Mouse (Mus musculus): ENCODE measurements around the gene Peli2. TPM values are rescaled to one million over a fixed set of nuclear protein-coding genes. Genes with fewer than 3 reads are reported as not detected.

Gene Peli2
- total RNA-seq, 2 experiments from 2014 or later, result 21.7 to 26.2 TPM

DNA sequence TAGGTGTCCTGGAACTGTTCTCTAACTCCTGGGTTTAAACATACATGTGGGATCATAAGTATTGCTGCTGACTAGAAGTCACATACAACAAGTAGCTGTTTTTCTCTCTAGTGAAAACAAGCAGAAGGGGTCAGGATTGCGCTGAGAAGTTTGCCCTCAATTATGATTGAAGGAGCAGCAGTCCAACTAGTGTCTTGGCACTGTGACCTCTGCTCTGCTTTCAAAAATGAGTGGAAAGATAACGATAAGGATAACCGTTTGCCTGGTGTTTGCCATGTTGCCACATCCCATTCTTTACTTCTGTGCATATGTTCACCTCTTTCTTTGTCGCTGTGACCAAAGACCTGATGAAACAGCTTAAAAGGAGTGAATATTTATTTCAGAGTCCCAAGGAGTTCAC lies 167.0 kb downstream of the Peli2 start:
- no peak for DNase-seq (ENCODE audit: low spot score in 2 of 2)

DNA sequence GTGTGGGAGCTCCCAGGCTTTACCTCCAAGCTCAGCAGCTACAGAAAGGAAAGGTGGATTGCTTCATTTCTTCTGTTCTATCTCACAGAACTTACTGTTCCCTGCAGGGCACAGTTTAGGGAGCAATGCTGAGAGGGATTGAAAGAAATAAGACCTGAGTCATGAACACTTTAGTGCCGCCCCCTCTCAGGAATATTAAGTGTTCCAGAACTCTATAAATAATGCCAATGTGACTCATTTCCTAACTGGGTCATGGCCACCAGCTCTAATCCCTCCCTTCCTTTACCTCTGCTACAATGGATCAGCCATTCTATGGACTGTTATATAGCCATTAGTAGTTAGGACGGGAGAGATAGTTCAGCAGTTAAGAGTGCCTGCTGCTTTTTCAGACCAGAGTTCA lies 168.0 kb downstream of the Peli2 start:
- no peak for DNase-seq (ENCODE audit: low spot score in 2 of 2)

DNA sequence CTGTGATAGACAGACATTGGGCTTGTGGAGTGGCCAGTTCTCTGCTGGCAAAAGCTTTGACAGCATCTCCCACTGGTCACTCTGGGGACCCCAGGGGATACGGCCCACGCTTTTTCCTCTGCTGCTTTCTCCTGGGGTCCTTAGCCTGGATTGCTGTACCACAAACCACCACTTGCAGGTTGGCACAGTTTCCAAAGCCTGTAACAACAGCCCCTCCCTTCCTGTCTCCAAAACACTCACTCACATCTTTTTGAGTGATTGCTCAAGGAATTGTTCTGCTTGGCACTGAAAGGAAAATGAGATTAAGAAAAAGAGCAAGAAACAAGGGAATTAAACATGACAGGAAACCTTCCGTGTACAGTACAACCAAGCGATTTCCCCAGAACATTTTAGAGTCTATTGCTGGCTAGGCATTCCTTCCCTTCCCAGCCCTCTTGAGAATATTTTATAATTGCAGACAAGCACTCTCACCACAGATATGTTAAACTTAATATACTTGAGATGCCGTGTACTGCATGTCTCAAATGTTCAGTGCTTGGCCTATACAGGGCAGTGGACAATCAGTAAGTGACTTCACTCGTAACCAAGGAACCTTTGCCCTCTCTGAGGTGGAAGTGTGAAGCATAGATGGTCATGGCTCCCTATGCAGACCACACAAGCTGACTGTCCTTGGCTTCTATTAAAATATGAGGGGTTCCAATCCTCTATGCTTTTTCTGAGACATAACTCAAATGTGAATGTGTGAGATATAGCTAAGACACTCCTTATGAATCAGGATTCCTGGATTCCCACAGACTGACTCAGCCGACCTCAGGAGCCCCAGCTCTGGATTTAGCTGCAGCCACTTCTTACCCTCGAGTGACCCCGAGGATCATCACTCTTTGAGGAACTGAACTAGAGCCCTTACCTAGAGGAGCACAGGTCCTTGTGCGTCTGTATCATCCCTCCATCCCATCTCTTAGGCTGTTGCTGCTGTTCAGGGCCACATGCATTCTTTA lies 169.3 kb downstream of the Peli2 start:
- DNase-seq (ENCODE audit: low spot score in 2 of 2), result no peak

DNA sequence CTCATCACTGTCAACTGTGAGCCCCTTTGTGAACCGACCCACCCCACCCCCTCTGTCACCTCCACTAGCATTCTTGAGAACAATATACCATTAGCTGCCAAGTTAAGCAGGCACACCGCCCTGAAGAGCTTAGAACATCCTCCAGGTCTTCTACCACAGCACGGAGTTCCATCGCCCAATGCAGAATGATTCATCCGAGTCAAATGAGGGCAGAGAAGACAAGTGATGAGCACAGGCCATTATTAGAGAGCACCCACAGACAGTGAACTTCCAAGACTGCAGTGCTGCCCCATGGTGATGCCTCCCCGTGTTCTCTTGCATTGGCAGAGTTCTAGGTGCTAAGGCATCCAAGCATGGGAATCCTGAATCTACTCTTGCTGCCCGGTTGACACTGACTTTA lies 172.9 kb downstream of the Peli2 start:
- DNase-seq (ENCODE audit: low spot score in 2 of 2), result no peak

DNA sequence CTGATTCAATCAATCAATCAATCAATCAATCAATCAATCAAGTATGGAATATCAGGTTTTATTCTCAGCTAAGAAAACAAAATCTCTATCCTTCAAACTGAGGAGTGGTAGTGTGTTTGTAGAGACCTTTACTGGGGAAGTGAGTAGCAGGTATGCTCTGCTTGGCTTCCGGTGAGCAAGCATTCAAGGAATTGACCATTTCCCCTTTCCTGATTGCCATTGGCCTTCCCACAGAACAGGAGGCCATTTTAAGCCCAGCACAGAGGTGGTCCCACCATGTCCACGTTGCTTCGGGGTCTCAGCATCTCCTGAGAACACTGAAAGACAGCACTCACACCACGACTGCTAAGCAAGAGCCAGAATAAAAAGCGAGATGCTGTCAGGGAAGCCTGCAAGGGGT lies 174.8 kb downstream of the Peli2 start:
- no peak for DNase-seq (ENCODE audit: low spot score in 2 of 2)

DNA sequence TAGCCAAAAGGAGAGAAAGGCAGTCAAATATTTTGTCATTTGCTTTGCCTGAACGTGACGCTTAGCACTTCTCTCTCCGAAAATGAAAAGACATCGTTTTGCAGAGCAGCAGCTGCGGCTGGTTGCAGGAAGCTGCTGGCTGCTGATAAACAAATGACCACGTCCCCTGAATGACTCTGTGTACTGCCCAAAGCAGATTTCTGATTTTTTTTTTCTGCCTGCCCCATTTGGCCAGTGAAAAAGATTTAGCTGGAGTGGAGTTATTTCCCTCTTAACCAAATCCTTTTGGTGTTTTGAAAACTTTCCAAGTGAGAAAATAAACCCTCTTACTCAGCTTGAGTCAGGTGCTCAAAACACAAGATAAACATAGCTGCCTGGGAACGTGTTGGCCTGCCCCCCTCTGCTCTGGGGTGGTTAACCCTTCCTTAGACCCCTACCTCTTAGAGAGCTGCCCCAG lies 175.2 kb downstream of the Peli2 start:
- peak in 1 of 2 experiments; percentile 19 for DNase-seq (ENCODE audit: low spot score in 2 of 2)

DNA sequence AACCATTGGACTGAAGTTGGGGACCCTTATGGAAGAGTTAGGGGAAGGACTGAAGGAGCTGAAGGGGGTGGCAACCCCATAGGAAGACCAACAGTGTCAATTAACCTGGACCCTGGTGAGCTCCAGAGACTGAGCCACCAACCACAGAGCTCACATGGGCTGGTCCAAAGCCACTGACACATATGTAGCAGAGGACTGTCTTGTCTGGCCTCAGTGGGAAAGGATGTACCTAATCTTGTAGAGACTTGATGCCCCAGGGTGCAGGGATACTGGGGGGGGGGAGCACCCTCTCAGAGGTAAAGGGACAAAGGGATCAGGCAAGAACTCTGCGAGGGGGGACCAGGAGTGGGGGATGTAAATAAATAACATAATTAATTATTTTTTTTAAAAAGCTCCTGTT lies 176.2 kb downstream of the Peli2 start:
- DNase-seq (ENCODE audit: low spot score in 2 of 2), result no peak

DNA sequence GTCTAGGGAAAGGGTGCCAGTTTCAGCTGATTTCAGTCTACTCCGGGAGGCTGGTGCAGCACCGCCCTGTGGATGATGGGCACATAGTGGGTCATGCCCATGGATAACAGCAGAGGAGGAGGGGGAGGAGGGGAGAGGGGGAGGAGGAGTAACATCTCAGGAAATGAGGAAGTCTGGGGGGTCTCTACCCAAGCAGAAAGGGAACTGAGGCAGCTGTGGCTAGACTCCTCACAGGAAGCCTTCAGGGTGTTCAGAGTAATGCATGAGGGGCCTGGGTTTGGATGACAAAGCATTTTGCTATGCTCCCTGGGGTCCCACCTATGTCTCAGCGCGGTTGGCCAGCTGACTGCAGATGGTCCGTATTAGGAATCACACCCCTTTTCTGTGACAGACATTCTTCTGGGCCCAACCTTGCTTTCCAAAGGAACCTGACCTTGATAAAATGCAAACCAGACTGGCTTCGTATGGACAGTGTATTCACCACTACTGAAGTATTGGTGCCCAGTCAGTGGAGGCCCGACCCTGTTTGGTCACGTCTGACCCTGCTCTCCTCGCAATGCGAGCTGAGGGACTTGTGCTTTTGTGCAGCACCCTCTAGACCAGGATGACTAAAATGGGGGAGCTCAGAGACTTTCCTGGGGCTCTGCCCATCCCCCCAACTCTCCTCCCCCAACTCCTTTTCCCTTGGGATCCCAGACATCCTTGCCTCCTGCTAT lies 182.0 kb downstream of the Peli2 start:
- no peak for DNase-seq (ENCODE audit: low spot score in 2 of 2)

DNA sequence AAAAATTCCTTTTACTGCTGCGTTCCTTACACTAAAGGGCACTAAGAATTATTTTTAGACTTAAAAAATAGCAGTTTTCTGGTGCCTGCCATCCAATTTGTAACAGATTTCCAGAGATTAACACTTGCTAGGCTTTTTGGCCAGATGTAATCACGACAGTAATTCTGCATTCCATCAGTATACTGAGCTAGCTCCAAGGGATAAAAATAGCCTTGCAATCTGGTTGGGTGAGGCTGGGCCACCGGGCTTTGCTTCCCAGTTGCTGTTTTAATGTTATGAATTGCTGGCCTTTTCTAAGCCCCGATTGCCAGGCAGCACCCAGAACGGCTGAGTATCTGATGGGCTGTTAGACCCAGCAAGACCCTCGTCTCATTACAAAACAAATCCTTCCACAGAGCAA lies 182.6 kb downstream of the Peli2 start:
- peak; percentile 15 to 42 for DNase-seq (ENCODE audit: low spot score in 2 of 2)

DNA sequence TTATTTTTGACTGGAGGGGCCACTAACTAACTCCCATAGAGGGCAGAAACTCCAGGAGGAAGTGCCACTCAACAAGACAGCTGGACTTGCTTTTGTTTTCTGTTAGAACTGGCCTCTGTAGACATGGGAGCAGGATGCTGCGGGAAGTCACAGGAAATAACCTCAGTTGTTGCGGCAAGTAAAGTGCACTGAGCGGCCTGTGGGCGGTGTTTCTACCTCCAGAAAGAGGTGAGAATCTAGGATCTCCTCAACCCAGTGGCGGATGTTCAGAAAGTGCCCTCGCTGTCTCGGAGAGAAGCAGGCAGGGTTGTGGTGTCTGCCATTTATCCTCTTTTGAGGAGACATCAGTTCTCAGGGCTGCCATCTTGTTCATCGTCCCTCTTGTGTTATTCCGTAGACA lies 183.2 kb downstream of the Peli2 start:
- no peak for DNase-seq (ENCODE audit: low spot score in 2 of 2)

DNA sequence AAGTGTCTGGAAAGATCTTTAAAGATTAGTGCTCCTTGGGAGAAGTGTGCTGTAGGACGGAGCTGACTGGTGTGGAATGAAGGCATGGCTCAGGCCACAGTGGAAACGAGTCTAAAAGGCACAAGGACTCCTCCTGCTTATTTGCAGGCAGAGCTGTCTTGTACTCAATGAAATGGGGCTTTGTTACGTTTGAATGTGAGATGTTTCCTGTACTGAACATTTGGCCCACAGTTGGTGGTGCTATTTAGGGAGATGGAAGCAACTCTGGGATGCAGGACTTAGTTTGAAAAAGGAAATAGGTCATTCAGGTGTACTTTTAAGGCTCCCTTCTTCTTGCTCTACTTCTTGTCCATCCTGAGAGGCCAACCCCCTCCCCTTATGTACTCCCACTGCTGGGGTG lies 192.6 kb downstream of the Peli2 start:
- DNase-seq (ENCODE audit: low spot score in 2 of 2), result no peak

DNA sequence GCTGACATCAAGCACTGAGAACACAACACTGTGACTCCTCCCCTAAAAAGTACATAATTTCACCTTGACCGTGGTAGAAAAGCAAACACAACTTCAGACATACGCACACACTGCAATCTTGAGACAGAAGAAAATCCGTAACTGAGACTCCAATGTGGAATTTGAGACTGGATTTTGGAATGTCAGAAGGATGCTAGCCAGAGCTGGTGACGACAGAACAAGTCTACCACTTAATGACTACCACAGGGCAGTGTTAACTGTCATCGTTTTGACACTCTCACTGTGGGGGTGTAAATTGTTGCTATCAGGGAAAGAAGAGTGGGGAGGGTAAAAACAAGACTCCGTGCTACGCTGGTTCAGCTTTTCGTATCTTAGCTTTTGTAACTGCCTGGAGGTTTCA lies 195.8 kb downstream of the Peli2 start:
- no peak for DNase-seq (ENCODE audit: low spot score in 2 of 2)

DNA sequence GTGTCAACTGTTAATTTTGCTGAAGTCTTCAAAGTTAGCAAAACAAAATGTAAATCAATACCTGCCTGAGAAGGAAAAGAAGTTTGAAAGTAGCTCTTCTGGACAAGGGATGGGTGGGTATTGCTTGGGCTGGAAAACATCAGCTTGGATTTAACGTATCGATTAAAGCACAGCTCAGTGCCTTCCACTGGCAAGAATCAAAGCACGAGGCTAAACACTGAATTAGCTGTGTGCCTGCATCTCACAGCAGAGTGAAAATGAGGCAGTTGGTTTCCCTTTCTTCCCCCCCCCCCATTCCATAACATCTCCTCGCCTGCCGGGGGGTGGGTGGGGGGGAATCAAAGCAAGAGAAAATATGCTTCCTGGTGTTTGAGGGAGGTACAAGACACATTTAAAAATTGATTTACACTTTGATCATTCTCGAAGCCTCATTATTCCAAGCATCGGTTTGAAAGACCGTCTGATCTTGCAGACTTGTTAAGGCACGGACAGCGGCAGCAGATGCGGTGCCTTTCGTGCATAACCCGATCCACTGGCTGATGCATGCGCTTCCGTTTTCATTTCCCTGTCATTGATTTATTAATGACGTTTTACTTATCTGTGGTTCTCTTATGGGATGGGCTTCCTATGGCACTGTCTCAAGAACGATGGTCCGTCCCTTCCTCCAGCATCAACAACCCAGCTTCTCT lies 203.3 kb downstream of the Peli2 start:
- DNase-seq (ENCODE audit: low spot score in 2 of 2), result no peak

DNA sequence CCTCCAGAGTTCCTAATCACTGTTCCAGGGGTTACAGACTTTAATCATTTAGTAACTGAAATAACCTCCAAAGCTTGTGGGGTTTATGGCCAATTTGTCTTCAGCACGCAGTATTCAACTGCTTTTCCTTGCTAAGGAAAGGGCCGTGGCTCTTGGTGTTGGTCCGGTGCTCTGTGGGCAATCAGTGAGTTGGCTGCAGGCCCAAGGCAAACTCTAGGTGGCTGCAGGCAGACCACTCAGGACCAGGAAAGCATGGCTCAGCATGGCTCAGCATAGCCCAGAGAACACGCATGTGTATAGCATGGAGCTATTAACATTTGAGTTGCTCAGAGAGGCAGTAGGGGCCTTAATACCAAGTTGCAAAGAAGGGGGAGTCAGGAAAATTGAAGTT lies 203.8 kb downstream of the Peli2 start:
- DNase-seq (ENCODE audit: low spot score in 2 of 2), result no peak

DNA sequence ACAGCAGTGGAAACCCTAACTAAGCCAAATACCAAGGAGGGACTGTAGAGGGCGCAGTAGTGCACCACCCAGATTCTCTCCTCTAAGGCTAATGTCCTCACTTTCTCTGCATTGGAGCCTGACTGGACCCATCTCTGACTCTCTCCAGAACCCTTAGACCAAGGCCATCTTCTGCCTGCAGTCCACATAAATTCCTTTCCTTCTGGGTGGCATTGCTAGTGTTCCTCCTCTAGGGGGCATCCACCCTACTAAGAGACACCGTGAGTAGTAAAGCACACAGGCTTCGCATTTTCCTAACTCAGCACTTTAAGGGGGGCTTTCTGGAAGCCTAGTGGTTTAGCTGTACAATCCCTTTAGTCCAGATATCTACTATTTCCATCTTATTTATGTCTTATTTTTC lies 207.1 kb downstream of the Peli2 start:
- DNase-seq (ENCODE audit: low spot score in 2 of 2), result no peak

DNA sequence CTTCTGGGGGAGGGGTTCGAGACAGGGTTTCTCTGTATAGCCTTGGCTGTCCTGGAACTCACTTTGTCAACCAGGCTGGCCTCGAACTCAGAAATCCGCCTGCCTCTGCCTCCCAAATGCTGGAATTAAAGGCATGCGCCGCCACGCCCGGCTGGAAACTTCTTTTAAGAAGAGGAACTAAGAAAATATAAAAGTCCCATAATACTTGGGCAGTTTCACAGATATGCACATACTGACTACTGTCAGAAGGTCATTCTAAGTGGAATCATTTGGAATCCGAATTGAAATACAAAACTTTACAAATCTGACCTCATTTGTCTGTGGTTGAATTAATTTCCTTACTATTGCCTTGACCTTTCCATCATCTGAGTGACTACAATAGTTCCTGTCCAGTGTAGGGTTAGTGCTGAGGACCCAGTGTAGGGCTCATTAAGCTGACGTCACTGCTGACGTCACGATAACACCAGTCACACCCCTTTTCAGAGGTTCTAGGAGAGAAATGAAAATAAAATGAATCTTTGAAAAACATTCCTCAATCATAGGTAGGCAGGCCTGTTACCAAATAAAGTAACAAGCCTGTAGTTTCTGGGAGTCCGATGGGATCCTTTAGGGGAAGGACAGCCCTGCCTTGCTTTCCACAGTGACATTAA lies 209.2 kb downstream of the Peli2 start:
- no peak for DNase-seq (ENCODE audit: low spot score in 2 of 2)
